Mouse (Mus musculus) NIH3T3 (cell line): Measurements from ENCODE around the gene Prkcq.

ENCODE experiments used
- DNase-seq: peaks from one replicate; pipeline ENCODE4 v3.0.0-alpha.2; 2012; ENCODE audit warnings: low read depth

Gene Prkcq

DNA sequence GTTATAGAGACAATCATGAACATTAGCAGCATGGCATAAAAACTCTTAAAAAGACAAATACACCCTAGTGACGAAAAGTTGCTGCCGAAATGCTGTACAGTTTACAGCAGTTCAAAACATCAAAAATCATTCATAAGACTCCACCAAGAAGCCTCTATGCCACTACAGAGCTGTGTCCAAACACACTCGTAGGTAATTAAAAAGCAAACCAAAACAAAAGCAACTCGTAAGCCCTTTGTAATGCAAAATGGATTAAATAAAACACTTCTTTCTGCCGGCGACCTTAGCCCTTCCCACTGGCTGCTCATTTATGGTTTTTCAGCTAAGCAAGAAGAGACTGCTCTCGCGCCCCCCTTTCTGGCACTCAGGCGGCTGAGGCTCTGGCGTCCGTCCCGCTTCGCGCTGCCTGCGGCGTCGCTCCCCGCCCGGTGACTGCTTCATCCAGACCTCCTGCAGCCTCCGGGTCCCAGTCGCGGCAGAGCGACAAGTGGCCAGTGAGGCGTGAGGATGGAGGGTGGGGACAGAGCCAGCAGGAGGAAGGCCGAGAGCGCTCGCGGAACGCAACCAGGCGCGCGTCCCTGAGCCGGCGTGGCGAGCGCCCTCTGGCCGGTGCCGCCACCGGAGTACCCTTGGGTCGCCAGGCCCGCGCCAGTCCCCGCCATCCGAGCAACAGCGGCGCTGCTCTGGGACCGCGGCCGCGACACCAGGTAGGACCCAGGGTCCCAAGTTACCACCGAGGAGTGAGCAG is at the start of gene Prkcq:
Gene Prkcq, plus strand, starts transcription at position 355 of the 748 bp plus-strand sequence.
- no peak for DNase-seq

DNA sequence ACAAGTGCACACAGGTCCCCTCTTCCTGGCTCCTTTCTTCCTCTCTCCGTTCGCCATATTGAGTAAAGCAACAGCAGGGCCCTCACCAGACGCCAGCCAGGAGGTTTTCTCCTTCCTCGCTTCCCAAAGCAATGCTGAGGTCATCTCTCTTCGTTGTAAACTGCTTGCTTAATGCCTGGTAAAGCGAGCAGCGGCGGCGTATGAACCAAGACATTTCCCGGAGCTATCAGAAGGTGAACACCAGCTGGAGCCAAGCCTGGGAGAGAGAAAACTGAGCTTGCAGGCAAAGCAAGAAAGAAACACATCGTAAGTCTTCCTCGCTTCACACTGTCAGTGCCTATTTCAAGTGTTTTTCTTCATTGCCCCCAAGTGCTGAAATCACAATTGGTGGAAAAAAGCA is 41.0 kb upstream of the Prkcq start:
- DNase-seq, result no peak

DNA sequence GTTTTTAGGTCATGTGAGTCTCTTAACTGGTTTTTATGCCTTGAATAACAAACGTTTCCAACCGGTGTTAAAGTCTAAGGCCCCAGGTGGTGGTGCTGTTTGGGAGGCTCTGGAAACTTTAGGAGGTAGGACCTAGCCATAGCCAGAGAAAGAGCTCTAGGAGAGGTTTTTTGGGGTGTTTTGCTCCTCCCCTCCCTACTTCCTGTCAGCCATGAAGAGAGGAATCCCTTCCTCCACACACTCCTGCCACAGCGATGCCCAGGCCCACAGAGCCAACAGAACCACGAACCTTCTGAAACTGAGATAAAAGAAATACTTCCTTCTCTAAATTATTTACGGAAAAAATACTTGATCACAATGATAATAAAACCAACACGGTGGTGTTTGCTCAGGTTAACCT is 36.2 kb upstream of the Prkcq start:
- no peak for DNase-seq

DNA sequence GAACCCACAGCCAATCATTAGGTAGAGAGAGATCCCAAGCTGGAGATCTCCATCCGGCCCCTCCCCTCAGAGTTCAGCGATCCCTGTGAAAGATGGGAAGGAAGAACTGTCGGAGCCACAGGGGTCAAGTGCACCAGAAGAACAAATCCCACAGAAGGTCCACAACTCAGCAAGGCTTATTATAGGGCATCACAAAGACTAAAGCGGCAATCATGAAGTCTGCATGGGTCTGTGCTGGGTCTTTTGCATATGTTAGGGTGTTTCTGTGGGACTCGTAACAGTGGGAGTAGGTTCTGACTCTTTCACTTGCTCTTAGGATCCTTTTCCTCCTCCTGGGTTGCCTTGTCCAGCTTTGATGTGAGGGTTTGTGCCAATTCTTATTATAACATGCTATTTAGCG is 33.8 kb upstream of the Prkcq start:
- no peak for DNase-seq

DNA sequence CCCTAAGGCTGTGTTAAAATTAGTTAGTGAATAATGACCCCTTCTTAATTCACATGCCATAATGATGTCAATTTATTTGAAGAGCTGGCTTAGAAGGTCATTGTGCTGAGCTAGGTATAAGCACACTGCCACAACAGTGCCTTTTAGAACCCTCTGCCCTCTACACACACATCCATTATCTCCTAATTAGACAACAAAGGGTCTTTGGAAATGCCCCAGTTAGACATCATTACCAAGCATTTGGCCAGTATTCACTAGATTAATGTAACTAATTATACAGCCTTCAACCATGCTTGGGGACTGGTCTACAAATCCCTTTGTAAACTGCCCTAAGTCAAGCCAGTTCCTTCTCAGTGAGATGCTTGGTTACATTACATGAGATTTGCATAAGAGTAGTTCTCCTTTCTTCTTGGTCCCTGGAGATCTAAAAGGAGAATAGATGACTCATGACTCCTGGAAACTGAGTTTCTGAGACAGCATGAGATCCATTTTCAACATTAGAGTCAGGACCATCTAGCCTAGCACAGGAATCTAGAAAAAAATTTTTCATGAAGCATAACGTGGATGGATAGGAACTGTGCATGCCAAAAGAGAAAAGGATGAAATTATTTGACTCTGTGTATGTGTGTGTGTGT is 32.3 kb upstream of the Prkcq start:
- no peak for DNase-seq

DNA sequence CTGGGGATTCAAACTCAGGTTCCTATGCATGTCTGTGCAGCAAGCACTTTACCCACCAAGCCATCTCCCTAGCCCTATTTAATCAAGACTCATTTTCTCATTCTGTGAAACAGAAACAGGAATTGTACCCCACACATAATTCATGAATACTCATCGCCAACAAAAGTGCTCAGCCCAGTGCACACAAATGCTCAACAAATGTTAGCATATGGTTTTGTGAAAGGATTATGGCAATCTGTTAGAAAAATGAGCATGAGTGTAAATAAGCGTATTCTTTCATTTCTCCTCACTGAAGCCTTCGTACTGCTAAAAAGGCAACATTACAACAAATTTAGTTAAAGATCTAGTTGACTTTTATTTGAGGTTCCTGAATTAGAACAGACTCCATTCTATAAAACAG is 31.5 kb upstream of the Prkcq start:
- DNase-seq, result no peak

DNA sequence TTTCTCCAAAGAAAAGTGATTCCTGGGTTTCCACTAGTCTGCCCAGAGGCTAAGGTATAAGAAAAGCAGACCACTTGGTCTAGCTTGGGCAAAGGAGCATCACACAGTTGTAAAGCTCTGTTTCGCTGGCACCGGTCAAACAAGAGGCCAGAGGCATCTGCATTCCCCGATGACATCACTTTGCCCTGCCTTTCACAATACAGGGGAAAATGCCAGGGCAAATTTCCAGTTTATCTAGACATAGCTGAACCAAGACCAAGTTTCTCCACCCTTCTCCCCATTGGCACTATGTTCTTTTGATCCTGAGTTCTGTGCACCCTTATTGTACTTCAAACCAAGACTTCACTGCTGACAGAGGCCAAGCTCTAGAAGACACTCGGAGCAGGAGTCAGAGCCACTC is 22.8 kb upstream of the Prkcq start:
- DNase-seq, result peak; percentile 7

DNA sequence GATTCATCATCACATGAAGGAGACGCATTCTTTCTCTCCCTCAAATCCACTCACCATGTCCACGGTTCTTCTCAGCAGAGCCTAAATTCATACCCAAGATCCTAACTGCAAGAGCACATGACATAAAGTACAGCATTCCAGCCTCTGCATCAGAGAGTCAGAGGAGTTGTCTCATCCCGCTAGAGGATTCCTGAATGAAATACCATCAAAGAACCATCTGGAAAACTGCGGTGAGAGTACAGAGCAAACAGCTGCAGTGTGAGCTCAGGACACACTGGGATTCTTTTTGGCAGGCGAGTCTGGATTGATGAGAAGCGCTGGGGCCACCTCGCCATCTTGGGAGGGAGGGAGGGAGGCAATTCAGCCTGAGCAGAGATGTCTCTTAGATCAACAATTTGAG is 20.9 kb upstream of the Prkcq start:
- no peak for DNase-seq

DNA sequence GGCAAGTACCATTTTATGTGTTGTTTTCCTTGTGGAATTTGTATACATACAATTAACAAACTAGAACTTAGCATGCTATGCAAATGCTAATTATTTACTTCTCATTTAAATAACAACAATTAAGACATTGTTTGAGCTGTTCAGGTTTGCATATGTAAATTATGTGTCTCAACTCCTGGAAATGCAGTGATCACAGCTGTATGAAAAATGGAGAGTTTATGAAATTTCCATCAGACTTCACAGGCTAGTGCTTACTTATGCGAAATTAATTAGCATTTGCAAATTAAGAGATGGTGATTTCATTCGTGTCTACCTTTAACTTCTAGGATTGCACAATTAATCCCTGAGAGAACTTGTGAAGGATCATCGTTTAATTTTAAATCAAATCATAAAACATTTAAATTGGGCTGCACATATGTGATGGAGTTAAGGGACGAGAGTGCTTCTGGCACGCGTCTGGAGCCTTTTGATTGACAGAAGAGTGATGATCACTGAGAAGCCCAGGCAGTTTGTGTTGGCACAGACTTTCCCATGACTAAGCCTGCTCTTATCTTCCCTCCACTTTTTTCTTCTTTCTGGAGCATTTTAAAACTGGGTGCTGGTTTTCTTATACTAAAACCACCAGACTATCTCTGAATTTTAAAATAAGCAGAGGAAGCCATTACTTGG is 20.1 kb upstream of the Prkcq start:
- DNase-seq, result no peak

DNA sequence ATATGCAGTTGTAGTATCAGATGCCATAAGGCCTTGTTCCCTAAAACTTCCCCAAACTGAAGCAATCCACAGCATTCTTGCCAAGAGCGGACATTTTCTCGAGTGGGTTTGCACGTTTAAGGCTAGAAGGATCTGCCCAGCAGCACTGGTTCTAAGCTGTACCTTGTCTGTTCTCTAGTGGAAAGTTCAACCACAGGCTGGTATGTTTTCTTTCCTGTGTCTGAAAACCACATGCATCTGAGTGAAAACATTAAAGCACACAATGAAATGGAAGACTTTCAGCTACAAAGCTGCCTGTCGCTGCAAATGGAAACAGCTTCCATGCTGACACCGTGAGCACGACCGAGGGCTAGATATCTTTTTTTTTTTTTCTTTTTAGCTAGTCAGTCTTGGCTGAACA is 12.3 kb upstream of the Prkcq start:
- DNase-seq, result no peak

DNA sequence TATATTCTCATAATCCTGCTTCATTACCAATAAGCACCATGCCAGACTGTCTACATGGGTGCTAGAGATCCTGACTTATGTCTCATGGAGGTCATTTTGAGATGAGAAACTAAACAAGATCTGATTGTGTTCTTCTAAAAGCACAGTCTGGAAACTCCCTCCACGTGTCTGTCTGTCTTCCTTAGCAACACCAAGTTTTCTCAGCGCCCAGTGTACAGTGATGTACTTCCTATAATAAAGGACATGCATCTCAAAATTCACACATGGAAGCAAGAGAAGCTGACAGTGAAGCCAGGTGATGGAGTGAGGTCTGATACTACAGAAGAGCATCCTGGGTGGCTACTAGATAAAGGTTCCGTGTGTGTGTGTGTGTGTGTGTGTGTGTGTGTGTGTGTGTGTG is 11.2 kb upstream of the Prkcq start:
- no peak for DNase-seq

DNA sequence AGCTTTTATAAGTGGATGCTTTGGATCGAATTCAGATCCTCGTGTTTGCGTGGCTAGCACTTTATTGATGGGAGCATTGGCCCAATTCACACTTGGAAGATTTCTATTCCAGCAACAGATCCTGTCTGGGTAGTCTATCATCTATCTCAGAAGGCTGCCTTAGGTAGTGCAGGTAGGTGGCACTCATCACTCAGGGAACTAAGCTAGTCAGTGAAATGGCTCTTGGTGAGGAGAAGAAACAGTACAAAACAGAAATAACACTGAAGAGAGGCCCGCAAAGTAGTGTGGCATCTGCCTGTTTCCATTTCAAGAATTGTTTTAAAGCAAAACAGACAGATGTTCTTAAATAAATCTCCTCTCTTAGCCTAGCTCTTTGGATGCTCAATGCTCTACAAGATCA is 10.6 kb upstream of the Prkcq start:
- DNase-seq, result no peak

DNA sequence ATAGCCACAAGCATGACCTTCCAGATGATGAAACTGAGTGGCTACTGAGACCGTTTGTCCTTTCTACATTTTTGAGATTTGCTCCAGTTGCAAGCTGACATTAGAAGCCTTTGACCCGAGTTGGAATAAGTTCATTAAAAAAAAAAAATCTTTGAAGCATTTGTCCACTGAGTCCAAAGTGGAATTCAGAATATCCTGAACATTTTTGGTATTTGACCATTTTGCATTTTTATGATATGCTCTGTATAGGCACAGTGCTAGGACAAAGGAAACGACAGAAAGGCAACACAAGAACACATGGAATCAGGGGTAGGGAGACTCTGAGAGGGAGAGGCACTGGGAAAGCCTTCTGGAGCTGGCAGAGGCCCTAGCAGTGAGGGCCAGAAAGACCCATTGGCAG is 9.2 kb upstream of the Prkcq start:
- no peak for DNase-seq

DNA sequence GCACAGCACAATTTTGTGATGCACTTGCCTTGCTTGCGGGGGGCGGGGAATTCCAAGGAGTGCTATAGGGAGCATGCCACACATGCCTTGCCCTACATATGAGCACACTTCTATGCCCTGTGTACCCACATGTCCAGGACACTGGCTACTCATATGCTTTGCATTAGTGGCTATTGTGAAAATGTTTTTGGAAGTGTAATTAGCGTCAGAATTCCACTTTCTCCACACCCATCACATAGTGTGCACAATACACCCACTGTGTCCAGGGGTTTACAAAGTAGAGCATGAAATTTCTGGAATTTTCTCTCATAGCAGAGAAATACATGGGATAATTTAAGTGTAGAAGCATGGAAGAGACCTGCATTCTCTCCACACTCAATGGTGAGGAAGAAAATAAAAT is 7.7 kb upstream of the Prkcq start:
- DNase-seq, result no peak

DNA sequence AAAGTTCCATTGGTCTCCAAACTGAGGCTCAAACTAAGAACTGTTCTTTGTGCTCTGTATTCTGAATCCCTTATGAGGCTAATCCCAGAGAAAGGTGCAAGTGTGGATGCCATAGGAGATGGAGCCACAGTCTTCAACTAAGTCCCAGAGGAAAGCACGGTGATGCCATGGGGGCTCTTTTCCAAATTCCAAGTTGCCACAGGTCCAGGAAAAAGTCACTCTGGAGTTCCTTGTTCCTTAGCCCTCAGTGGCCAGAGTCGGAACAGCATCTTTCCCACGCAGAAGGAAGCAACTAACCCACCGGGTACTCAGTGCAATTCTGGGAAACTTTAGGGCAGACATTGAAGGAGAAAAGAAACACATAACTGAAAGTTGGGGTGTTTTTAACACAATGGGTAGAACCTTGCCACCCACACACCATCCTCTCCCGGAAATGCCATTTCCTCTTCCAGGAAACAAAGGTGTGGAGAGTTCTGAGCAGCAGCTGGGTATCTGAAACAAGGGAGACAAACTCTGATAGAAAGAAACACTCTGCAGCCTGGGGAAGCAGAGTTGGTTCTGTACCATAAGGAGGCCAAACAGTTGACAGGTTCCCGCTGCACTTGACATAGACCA is 2.1 kb upstream of the Prkcq start:
- DNase-seq, result no peak

DNA sequence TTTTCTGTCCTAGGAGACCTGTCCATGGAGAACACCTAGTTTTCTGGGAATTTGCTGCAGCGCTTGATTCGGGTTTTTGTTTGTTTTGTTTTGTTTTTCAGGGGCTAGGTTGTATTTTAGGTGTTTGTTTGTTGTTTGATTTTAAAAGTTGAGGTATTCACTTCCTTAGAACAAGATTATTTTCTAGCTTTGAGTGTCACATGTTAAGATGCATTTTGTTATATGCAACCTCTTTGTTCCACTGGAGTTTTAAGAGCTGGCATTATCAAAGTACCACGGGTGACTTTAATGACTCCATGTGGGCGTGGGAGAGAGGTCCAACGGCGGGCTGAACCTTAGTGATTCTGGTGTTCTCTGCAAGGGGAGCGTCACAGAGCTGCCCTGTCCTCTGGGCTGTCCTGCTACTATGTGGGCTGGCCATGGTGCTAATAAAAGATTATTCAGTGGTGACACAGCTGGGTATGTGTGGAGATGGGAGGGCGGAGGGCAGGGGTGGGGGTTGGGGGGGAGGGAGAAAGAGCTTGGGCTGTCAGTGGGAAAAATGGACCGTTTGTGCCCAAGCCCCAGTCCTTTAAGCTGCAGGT is 1.0 kb downstream of the Prkcq start:
- no peak for DNase-seq

DNA sequence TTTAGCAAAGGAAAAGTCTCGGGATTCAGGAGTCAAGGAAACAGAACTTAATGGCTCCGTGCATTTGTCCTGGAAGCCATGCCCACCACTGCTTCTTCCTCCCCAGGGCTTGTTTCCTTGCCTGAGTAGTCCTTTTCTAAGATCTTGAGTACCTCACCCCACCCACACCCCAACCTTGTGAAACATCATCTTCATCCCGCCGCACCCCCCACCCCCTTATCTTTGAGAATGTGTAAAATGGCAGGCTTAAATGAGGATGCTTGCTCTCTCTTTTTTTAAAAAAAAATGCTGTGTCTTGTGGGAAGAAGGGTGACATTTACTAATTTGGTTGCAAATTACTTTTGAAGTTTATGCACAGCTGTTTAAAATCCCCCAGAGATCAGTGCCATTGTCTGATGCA is 1.6 kb downstream of the Prkcq start:
- DNase-seq, result no peak

DNA sequence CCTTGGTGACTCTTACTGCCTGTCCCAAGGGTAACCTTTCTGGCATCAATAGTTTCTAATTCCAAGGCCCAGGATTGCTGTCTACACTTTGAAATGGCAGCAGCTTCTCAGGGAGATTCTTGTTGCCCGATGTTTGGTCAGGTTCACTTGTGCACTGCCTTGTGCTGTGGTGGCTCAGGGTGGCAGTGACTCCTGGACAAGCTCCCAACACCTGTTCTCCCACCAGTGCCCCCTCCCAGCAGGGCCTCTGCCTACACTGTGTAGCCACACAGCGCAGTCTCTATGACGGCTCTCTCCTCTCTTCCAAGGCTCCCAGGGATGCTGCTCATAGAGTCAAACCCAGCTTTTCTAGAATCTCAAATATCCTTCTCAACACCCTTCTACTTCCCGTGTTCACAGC is 2.2 kb downstream of the Prkcq start:
- DNase-seq, result no peak

DNA sequence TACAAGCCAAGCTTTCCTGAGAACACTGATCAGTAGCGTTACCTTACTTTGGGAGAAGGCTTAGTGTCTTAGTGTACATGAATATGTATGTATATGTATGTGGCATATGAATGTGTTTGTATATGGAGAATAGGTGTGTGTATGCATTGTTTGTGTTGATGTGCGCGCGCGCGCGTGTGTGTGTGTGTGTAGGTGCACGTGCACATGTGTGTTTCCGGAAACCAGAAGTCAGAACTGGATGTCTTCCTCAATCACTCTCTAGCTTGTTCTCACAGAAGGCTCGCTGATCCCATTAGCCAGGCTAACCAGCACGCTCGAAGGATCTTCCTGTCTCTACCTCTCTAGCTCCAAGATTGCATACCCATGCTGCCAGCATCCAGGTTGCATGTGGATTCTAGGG is 6.0 kb downstream of the Prkcq start:
- no peak for DNase-seq

DNA sequence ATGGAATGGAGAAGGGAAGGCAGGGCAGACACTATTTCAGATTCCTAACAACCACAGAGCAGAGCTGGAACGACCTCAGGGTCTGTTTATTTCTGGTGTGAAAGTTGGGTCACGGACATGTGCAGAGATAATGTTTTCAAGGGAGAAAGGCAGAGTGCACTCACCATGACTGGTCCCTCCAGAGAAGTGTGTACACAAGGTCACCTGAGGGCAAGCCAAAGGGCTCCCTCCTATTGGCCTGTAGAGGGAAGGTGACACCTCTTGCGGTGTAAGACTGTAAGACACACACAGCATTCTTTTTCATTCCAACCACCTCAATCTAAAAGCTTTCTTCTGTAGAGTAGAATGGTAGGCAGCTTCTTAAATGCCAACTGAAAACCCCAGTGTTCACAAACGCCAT is 9.6 kb downstream of the Prkcq start:
- DNase-seq, result no peak

DNA sequence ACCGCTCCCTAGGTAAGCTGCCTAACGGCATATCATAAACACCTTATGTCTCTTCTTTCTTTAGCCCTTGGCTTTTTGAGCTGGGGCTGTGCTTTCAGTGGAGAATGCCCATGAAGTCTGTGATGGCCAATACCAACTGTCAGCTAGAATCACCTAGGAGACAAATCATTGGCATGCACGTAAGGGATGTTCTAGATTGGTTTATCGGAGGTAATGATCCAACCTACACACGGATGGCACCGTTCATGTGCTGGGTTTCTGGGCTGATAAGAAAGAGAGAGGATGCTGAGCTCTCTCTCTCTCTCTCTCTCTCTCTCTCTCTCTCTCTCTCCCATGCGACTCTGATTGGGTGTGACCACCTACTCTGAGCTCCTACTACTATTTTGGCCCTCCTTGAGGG is 10.2 kb downstream of the Prkcq start:
- no peak for DNase-seq

DNA sequence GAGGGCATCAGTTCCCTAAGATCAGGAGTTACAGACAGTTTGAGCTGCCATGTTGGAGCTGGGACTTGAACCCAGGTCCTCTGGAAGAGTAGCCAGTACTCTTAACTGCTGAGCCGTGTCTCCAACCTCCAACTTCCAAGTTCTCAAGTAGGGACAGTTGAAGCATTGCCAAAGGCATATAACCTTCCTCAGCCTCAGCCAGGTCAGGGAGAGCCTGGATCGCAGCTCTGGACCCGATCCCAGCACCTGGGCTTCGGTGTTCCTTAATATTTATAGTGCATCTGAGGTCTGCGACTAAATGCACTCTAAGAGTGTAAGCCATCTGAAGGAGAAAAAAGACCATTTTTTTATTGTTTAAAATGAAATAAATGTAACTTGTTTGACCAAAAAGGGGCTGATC is 12.1 kb downstream of the Prkcq start:
- DNase-seq, result no peak

DNA sequence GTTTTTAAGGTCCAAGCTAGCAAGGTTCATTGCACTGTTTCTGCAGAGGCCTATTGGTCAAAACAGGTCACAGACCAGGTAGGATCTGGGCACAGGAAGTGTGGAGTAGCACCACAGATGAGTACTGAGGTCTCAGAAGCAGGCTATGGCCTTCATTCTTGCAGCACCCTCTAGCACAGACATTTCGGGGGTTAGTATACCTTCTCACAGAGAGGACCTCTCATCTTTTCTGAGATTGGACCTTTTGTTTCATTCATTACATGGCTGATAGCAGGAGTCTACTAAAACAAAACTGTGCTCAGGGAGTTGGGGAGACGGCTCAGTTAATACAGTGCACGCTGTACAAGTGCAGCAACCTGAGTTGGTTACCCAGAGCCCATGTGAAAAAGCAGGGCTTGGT is 14.7 kb downstream of the Prkcq start:
- no peak for DNase-seq
